Mouse (Mus musculus) thymus, postnatal 14 days (tissue): Measurements from ENCODE around the gene Otog.

ENCODE experiments used
- DNase-seq: peaks from one replicate; pipeline ENCODE4 v3.0.0; 2021

Gene Otog

GRCm38 (mm10) chr7:46285161-46285839 is 44.5 kb downstream of the Otog start:
- no peak for DNase-seq

DNA sequence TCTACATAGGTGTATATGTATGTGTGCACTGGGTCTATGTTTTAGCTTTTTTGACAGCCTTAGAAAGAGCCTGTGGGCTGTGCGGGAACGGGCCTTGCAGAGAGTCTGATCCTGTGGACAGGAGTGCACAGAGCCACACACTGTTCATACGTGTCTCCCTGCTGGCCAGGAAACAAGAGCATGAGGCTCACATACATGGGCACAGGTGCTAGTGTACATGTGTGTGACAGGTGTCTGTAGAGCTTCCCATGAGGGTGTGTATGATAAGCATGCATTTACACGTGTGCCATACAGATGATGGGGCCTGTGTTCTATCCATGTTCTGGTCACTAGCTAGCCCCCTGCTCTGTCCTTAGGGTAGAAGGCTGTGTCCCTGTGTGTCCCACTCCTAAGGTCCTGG is 45.6 kb downstream of the Otog start:
- no peak for DNase-seq

- no peak for DNase-seq
These were observed 46.3 kb downstream of the Otog start for GRCm38 (mm10) chr7:46287051-46287450.

DNA sequence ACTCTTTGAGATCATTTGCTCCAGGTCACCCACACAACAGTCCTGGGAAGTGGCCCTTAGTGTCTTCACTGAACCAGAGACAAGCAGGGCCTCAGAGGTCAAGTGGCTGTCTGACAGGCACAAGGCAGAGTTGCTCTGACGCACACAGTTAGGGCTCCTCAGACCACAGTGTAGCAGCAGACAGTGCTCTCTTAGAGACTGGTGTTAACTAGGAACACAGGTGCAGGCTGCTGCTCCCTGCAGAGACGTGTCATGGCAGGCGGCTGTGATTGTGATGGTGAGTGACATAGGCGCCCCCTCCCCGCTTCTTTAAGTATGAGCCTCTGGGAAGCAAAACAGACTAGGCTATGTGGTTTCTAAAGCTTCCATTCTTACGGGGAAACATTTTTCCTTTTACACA is 55.5 kb downstream of the Otog start:
- DNase-seq = no peak

DNA sequence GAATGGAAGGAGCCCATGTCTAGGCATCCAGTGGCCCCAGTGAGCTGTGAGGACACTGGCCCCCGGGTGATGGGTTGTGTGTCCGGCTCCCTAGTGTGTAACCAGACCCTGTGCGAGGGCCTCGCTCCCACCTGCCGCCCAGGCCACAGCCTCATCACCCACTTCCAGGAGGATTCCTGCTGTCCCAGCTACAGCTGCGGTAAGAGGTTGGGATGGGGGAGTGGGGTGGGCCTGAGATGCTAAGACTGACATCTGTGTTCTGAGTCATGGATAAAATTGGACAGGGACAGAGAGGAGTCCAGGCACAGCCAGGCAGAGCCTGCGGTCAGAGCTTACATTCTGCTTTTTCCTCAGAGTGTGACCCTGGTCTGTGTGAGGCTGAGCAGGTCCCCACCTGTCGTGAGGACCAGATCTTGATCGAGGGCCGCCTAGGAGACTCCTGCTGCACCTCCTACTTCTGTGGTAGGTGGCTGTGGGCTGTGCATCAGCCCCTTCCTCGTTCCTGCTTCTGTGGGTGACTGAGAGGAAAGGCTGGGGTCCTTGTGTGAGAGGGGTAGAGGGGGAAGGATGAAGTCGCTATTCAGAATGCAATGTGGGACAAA is 60.3 kb downstream of the Otog start:
- DNase-seq = no peak

DNA sequence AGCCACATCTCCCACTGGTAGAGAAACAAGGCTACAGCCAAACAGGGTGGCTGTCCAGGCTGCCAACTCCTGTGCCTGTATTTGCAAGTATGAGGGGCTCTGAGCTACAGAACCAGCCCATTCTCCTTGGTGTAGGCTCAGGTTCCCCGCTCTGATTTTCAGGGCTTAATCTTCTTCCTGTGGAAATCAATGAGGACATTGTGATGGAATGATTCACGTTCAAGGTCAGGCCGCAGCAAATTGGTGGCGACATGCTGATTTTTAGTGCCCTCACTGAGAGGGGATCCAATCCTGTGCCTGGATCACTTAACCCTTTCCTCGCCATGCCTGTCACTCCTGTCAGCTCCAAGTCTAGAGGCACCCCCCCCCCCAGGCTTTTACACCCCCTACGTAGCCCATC is 72.7 kb downstream of the Otog start:
- DNase-seq = no peak

DNA sequence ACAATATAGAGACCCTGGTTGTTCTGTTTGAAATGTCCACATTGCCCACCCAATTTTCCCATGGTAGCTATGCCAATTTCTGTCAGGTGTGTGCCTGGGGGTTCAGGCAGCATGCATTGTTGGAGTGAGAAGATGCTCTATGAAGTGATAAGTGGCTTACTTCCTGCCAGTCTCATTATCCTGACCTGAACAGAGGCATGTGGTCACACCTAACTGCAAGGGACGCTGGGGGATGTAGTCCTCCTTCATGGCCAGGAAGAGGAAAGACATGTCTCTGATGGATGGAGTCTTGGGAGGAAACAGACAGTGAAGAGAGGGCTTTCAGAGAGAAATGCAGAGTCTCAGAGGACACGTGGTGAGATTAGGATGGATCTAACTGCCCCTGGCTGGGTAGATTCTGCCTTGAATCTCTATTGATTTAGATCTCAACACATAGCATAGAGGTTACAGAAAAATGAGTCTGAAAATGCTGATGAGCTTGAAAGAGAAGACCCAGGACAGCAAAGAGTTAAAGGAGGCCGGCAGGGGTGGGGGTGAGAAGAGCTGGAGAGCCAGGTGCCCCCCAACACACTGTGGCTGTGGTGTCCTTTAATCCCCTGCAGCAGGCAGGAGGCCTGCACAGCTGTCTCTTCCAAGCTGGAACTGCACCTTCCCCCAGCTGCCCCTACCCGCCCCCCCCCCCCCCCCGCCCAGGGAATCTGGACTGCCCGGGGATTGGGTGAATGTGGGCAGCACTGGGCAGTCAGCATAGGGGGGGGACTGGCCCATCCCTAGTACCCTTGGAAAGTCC is 73.6 kb downstream of the Otog start:
- DNase-seq = no peak

GRCm38 (mm10) chr7:46315692-46316091 is 74.9 kb downstream of the Otog start:
- no peak for DNase-seq

- no peak for DNase-seq
These were observed 76.2 kb downstream of the Otog start for GRCm38 (mm10) chr7:46316948-46317347.

GRCm38 (mm10) chr7:46321242-46321641 is 80.5 kb downstream of the Otog start:
- DNase-seq = no peak

DNA sequence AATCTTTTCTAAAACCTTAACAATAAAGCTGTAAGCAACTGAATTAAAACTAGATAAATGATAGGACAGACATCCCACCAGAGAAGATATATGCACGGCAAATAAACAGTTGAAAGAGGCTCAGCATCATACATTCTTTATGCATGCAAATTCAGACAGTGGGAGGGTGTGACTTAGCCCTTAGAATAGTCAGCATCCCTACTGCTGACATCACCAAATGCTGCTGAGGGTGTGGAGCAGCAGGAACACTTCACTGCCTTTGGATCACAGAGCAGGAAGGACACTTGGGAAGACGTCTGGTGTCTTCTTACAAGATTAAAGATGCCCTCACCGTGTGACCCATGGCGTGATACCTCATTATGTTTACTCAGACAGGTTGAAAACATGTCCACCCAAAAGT is 87.1 kb downstream of the Otog start:
- no peak for DNase-seq

GRCm38 (mm10) chr7:46337397-46337796 is 96.6 kb downstream of the Otog start:
- no peak for DNase-seq

DNA sequence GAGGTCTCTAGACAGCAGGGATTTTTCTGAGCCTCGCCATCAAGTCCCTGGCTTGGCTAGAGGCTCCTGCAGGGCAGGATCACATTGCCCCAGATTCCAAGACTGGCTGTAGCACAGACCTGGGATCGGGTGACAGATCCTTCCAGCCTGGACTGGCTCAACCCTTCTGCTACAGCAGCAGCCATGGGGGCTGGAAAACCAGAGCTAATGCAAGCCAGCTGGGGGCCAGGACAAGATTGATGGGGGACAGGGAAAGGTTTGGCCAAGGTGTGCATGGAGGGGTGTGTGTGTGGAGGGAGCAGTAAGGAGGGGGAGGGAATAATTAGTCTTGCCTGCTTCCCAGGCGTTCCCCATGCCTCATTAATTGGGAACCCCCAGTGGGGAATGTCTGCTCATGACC is 99.0 kb downstream of the Otog start:
- DNase-seq = no peak

GRCm38 (mm10) chr7:46340295-46340694 is 99.5 kb downstream of the Otog start:
- DNase-seq = no peak

DNA sequence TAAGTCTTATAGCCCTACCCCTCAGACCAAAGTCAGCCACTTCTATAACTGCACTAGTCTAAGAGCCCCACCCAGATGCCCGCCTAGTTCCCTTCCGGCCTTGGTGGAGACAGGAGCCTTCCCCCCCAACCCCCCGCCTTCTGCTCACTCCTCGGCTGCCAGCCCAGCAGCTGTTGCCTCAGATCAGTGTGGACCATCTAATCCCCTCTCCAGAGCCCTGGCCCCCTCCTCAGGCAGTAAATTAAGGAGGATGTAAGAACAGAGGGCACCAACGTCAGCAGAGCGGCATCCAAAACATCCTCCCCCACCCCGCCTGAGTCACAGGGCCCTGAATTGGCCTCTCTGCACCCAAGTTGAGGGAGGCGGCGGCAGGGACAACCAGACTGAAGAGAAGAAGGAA is 100.7 kb downstream of the Otog start:
- no peak for DNase-seq

DNA sequence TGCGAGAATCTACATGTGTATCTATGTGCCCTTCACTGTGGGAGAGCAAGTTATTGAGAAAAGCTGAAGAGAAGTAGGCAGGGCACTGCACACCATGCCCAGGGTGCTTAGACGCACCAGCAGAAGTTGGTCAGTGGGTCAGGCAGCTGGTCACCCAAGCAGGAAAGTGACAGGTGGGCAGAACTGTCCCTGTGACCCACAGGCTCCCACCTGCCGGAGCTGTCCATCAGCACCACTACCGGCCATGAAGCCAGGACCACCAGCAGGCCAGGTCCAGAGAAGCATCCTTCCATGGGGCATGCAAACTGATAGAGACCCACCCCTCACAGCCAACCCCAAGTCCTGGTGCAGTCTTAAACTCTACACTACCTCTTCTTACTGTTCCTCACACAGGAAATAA is 106.9 kb downstream of the Otog start:
- no peak for DNase-seq

- DNase-seq = no peak
These were observed 108.0 kb downstream of the Otog start for GRCm38 (mm10) chr7:46348813-46349212.

GRCm38 (mm10) chr7:46350119-46350702 is 109.4 kb downstream of the Otog start:
- DNase-seq = no peak

GRCm38 (mm10) chr7:46352748-46353147 is 112.0 kb downstream of the Otog start:
- no peak for DNase-seq

DNA sequence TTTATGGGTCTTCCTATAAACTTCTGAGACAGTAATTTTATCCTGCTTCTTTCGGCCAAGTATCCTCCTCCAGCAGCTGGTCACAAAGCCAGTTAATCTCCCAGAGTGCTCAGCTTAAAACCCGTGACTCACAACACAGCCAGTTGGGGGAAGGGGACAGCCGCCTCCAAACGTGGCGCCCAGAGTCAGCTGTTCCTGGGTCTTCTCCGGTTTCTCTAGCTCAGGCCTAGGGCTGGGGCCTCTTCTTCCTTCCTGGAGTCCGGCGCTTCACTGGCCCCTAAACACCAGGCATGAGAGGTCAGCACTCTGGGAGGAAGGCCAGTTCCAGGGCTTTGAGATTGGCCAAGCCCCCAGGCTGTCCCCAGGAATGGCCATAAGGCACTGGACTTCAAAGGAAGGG is 112.4 kb downstream of the Otog start:
- no peak for DNase-seq

DNA sequence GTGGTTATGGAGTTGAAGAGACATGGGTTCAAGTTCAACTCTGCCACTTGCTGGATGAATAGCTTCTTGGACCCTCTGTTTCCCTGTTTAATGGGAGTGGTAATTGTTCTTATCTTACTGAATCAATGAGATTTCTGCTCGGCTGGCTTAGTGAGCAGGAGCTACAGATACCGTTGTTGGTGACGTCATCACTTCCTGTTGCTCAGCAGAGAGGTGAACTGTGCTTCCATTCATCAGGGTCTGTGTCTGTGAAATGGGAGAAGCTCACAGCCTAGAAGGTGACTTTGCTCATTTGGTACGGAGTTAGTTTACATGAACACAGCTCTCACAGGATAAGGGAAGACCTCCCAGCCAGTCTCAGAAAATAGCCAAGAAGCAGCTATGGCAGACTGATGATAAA is 113.1 kb downstream of the Otog start:
- peak; percentile 8 for DNase-seq
